Mouse (Mus musculus): Measurements from ENCODE around the gene Srcin1.

GRCm38 (mm10) chr11:97591910-97592309 lies 15.9 kb upstream of the Srcin1 start:
- TF ChIP-seq FLI1 (IDR thresholded peaks at IDR 0.05; ENCODE audit: low read length) (no peak), GATA1 (IDR thresholded peaks at IDR 0.05; ENCODE audit: borderline replicate concordance, low read length) (no peak)
